Mouse (Mus musculus) thymus, postnatal 0 days (tissue): Measurements from ENCODE around the gene Adrm1. TPM values are rescaled to one million over a fixed set of nuclear protein-coding genes. Genes with fewer than 3 reads are reported as not detected.

Experiments
- DNase-seq: peaks from one replicate; pipeline ENCODE4 v3.0.0-alpha.2; 2015; ENCODE audit warnings: low spot score
- polyA plus RNA-seq: library from polyadenylated mRNA; unstranded; fragments of >200 nt; fragmentation: Nextera tagmentation; extraction: Ambion mirVana; gene quantifications from 2 replicates; pipeline ENCODE4 v1.2.1, GENCODE M21; 2015

Gene Adrm1
- polyA plus RNA-seq, 1 experiment from 2014 or later = 195 TPM

DNA sequence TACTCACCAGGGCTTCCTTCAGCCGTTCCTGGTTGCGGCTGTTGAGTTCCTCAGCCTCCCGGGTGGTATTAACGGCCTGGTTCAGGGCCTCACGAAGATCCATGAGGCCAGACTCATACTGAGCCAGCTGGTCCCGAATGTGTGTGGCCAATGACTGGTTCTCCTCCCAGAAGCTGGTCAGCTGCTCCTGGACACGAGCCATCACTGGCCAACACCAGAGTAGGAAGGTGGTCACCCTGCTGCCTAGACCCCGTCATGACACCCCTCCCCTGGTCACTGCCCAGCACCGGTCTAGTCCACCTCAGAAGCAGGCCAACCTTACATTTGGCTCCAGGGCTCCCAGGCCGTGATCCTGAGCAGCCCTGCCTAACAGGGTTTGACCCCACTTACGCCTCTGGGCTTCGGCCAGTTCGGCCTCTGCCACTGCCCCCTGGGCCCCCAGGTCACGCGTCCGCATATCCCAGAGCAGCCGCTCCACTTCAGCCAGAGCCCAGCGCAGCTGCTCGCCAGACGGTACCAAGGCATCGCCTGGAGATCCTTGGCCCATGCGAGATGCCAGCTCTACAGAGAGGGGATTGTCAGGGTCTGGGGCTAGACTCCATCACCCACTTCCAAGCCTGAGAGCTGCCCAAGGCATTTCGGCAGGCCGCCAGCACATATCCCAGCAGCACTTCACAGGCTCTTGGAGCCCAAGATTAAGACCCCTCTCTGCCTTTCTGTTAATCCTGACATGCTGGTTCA, 12.9 kb downstream of the Adrm1 start:
- DNase-seq = no peak

DNA sequence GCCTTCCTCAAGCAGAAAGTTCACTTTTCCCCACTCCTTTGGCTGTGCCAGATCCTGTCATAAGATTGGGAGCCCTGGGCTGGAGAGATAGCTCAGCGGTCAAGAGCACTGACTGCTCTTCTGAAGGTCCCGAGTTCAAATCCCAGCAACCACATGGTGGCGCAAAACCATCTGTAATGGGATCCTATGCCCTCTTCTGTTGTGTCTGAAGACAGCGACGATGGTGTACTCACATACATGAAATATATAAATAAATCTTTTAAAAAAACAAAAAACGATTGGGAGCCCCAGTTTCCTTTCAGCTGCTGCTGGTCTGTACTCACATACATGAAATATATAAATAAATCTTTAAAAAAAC, 13.4 kb downstream of the Adrm1 start:
- no peak for DNase-seq

DNA sequence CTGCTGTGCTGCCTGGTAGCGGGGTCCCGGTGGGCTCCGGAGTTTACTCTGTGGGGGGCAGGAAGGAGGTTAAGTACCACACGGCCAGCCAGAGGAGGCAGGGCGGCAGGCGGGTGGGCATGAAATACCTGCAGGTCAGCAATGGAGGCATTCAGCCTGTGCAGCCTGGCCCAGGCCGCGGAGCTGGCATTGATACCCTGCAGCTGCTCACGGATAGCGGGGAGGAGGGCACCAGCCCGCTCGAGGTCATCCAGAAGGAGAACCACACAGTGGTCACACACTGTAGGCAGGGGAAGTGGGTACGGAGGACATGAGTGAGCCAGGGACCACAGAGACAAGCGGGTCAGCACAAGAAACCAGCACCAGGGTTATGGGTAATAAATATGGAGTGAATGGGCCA, 14.4 kb downstream of the Adrm1 start:
- no peak for DNase-seq

DNA sequence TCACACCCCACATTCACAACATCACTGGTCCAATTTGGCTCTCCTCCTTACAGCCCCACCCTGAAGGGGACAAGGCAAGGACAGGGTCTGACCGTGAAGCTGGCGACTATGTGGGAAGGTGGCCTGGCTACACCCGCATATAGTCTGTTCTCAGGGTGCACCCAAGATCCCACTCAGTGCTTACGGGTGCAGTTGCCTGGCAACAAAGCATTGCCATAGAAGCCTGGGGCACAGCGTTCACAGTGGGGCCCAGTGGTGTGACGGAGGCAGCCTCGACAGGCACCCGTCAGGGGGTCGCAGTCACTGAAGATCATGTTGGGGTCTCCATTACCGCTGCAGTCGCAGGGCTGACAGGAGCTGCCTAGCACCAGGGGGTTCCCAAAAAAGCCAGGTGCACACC, 16.1 kb downstream of the Adrm1 start:
- no peak for DNase-seq

DNA sequence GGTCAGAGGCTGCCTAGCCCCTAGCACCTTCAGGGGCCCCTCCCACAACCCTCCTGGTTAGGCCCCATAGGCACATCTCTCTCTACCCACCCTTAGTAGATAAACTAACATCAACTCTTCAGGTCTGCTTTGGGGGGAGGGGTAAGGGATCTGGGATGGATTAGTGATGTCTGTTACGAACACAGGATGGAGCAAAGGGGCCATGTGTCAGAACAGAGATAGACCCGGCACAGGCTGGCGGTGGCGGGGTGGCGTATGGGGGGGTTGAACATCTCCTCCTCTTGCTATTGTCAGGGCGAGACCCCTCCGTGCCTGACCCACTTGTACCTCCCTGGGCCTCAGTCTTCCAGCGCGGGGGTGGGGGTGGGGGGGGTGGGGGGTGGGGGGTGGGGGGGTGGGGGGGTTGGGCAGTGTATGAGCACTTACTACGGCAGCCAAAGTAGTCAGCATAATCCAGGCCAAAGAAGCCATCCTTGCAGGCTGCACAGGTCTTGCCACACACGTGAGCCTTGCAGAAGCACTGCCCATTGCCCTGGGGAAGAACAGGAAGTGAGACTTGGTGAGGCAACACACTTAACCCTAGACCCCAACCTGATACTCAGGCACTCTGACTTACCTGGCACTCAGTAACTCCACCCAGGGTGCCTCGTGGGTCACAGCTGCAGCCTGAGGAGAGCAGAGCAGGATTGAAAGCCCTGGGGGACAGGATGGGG, 25.5 kb downstream of the Adrm1 start:
- DNase-seq = peak; percentile 22

DNA sequence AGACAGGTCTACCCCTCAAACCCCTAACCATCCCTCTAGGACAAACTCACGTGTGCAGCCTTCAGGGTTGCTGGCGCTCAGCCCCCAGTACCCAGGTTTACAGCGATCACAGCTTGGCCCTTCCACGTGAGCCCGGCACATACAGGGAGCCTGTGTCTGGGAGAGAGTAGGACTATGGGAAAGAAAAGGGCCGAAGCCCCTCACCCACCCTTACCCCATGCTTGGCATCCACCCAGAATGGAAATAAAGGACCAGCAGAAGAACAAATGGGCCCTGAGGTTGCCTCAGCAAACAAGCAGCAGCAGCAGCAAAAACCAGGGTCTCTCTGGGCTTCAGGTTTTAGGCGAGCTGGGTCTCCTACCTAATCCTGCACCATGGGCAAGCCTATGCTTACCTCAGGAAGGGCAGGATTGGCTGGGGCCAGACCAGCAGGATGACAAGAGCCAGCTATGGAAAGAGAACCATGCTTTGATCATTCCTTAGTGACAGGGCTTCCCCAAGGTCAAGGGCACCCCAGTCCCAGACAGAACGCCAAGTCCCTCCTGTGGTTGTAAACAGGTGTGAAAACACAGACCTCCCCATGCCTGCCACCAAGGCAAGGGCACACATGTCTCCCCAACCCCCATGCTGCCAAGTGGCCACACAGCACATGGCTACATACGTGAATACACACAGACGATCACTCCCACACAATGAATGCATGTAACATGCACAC, 26.2 kb downstream of the Adrm1 start:
- no peak for DNase-seq

DNA sequence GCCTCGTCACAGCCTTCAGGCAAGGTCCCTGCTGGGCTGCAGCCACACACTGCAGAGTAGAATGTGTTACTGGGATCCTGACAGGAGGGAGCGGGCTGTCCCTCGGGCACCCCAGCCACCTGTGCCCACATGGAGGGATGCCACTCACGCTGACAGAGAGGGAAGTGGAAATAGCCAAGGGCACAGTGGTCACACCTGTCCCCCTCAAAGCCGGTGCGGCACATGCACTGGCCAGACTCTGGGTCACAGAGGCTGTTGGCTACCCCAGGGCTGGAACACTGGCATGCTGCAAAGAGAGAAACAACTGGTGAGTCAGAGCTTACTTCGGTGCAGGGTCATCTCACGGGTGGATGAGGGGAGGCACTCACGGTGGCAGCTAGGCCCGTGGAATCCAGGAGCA, 27.5 kb downstream of the Adrm1 start:
- no peak for DNase-seq

DNA sequence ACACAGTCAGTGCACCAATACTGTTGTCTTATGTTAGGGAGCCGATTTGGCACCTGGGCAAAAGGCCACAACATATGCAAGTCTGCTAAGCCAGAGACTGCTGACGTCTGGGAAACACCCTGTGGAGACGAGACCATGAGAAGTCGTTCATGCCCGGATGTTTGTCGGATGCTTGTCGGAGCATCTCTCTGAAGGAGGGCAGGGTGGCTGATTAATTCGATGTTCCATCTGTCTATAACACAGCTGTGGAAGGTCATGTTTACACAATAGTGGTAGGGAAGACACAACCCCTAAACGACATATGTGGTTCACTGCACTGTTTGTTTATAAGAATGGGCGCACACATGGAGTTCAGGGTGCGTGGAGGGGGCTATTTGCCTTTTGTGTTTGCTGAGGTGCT, 29.4 kb downstream of the Adrm1 start:
- DNase-seq = no peak

DNA sequence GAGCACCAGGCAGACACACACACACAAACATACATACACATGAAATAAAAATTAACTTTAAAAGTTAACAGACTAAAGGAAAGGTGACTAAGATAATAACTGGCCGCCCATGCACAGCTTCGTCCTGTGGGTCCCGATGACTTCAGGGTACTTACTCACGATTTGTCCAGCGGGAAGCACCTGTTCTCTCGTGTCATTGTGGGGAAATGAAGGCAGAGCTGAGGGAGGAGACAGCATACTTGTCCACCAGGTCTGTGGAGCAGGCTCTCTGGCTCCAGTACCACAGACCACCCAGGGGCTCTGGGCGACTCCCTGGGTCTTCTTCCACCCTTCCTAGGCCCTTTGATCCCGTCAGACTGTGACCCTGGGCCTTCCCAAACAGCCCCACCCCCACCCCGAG, 30.0 kb downstream of the Adrm1 start:
- DNase-seq = no peak

DNA sequence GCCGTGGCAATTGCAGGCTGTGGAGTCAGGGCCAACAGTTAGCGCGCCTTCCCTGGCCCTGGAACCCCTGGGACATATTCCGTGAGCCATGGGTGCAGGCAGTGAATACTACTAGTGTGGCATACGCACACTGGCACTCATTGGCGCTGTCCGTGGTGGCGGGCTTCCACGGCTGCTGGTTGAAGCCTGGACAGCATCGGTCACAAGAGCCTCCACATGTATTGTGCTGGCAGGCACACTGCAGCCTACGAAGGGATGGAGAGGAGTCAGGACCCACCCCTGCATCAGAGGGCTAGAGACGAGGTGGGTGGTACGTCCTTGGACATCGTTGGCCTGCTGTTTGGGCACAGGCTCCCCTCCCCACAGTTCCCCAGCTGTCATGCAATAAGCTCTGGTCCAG, 31.0 kb downstream of the Adrm1 start:
- no peak for DNase-seq

DNA sequence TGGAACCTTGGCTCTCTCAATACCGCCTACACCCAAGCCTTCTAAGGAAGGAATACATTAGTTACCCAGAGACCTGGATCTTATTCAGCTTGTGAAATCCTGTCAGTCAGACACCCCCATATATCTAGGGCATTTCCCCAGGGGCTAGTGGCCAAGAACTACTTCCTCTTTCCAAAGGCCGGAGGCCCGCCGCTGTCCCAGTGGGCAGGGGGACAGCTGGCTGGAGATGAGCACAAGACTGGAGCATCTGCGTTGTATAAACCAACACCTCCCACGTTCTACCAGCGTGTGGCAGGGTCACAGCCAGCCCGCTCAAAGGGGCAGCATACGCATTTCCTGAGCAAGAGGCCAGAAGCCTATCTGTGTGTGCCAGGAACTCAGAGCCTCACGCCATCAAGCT, 31.5 kb downstream of the Adrm1 start:
- DNase-seq = no peak

DNA sequence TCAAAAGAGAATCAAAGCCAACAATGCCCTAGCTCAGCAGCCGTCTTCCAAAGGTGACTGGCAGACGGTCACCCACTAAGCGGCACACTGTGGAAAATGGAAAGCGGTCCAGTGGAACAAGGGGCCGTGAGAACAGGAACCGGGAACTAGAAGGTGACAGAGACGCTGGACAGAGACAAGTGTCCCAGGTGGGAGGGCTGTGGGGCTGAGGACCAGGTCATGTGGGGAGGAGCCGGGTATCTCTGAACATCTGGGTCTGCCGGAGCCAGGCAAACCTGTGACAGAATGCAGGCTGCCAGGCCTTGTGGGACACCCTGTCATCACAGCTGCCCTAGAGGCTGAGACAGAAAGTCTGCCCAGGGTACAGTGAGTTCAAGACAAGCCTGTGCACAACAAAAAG, 33.2 kb downstream of the Adrm1 start:
- no peak for DNase-seq

DNA sequence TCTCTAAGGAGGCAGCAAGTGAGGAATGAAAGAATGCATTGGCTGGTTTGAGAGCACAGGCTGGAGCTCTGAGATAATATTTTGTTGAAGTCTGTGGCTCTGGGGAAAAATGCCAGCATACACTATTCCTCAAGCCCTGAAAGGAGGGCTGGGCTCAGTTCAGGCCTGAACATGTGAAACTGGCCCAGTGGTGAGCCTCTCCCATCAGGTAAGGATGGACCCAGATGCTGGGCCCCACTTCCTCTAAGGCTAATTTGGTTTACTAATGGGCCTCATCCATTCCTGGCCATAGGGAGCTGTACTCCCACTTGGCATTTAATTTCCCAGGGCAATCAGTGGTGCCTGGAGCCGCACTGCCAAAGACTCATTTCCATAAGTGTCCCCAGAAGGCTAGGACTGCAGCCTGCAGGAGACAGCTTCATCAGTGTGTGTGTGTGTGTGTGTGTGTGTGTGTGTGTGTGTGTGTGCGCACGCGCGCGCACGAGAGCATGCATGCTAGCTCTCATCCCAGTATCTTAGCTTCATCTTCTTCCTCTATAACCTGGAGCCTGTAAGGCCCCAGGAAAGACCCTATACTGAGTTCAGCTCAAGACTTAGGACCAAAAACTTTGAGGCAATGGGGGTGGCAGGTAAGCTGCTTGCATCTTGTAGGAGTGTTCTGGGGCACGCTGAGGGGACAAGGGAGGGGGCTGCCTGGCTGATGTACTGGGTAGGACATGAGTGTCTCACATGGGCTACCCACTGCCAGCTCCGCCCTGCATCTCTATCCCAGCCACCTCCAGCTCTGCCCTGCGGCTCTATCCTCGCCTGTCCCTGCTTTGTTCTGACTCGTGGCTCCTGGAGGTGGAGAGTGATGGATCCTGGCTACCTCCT, 34.0 kb downstream of the Adrm1 start:
- DNase-seq = no peak

DNA sequence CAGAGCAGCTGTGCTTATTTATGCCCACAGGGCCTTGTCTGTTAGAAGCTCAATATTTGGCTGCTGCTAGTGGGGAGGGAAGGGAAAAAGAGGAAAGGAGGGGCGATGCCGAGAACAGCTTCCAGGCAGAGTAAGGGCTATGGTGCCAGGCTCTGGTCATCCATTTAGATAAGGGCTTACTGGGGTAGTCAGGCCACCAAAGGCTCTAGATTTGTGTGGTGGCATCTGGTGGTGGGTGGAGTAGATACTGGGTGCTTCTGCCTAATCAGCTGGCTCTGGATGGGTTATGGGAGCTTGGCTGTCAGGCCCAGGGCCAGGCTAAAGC, 34.6 kb downstream of the Adrm1 start:
- no peak for DNase-seq

DNA sequence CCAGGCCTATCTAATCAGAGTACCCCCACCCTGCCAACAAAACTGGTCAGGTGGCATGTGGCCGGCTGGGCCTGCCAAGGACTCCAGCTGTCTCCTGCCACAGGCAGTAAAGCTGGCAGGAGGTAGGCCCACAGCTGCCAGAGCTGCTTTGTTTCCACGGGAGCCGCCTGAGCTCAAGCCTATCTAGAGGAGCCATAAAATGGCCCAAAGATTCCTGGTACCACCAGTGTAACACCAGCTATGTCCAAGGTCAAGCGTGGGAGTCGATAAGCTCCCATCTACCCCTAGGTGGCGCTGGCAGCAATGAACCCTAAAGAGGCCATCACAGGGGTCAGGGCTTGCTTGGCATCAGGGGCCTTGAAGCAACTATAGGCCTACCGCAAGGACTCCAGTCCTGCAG, 36.6 kb downstream of the Adrm1 start:
- peak; percentile 23 for DNase-seq

DNA sequence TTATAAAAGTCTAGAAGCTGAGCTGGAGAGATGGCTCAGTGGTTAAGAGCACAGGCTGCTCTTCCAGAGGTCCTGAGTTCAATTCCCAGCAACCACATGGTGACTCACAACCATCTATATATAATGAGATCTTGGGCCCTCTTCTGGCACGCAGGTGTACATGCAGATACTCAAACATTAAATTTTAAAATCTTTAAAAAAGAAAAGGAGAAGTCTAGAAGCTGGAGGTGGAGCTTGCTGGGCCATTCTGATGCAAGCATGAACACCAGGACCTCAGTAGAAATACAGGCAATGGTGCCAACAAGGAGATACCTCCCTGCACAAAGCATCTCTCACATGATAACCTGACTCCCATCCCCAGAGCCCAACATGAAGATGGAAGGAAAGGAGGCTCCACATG, 37.7 kb downstream of the Adrm1 start:
- DNase-seq = no peak

DNA sequence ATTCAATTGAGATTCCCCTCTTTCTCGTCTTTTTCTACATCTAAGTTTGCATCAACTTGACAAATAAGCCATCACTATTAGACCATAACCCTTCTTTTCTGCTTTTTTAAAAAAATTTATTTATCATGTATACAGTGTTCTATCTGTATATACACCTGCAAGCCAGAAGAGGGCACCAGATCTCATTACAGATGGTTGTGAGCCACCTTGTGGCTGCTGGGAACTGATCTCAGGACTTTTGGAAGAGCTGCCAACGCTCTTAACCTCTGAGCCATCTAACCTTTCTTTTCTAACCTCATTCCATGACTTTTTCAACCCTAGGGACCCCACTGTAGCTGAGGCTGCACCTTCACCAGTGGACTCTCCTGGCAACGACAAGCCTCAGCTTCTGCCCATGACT, 41.0 kb downstream of the Adrm1 start:
- DNase-seq = no peak

DNA sequence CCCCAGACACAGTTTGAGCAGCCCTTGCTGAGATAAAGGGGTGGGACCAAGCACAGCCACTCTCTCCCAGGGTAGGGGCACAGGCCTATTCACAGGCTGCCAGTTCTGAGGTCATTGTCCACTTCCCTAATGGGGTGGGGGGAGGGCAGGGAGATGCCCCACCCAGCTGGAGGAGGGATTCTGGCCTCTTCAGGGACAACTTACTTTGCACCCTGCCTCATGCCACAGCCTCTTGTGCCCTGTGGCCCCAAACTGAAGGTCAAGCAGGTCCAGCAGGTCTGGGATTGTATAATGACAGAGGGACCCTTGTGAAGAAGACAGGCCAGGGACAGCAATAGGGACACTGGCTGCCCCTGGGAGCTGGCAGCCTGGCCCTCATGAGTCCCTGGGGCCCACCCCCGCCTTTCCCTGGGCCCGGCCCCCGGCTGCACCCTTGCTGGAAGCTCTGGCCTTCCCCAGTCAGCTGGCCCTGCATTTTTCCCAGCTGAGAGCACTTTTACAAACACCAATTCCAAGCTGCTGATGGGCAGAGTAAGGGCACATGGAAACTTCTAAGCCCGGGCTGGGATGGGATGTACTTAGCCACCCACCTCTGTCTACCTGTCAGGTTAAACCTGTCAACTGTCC, 43.2 kb downstream of the Adrm1 start:
- DNase-seq = no peak

DNA sequence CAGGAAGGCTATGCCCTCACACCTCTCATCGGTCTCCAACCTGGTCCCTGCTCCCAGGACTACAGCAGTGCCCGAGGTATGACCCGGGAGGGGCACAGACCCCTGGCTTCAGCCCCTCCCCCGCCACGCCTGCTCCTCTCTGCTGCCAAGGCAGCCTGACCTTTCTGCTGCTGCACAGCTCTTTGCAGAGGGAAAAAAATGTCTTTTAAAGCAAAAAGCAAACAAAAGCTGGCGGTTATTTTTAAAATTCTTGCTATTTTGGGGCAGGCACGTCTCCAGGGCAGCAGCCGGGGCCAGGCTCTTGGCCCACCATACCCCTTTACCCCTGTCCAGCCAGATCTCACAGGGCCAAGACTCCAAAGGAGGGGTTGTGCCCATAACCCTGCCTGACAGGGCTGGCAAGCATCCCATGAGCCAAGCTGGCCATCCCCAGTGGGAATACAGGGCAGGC, 43.8 kb downstream of the Adrm1 start:
- DNase-seq = no peak

DNA sequence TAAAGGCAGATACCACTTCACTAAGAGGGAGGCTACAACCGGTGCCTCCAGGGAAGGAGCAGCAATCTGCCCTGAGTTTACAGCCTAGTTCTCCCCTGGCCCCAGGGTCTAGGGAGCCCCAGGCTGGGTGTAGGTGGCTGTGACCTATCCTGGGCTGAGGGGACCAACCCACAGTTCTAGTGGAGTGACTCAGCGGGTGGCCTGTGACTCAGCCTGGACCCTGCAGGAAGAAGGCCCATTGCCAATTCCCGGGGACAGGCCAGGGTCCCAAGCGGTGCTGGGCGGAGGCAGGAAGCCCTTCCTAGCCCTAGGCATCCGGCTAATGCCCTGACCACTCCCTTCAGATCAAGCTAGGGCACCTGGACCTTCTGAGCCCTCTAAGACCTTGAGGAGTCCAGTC, 44.7 kb downstream of the Adrm1 start:
- DNase-seq = no peak

DNA sequence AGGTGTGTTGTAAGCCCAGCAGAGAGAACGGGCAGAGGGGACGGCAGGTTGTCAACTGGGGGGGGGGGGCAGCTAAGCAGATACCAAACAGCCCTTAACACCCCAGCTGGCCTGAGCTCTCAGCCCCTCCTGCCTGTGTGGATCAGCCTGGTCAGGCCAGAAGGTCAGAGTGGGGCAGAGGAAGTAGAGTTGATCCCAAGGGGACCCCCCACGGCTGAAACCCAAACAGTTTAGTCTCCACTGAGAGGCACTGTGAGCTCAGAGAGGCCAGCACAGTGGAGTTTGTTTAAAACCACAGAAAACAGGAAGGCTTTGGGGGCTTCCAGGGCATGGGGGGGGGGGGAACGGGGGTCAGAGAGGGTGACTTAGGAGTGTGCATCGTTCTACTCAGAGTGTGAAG, 45.6 kb downstream of the Adrm1 start:
- no peak for DNase-seq
